In genomic region chr2:166480883-166481282, GRCm38 (mm10) we compare ENCODE assay signal across 17 mouse cellular contexts.
DNase-seq lines count a peak whose midpoint lies in the region; ATAC-seq and TF ChIP-seq lines count a peak whose summit lies in the region.
"Had no signal": no experiment of that assay in that cellular context is flagged by ENCODE, and none has a peak within 500 bp of the region (broad histone marks: within the 10 kb centered on the region; RNA-seq: fewer than 3 reads in every experiment).

No protein-coding gene starts in this region.

- peak; percentile 73 for ATAC-seq in forebrain, postnatal 0 days
- ATAC-seq in forebrain, embryonic 13.5 days = no peak
- peak; percentile 87 to 90 for ATAC-seq in hematopoietic stem cell, adult 5-6 weeks (replicated peaks in 1 of 2; ENCODE audit: insufficient read depth in 1 of 2, low FRiP score in 2 of 2, low TSS enrichment in 1 of 2, low read depth in 1 of 2, poor library complexity in 2 of 2, severe bottlenecking in 2 of 2)
- 0 out of 2 replicates have a peak, but pooled peaks have one; percentile 53 for ATAC-seq in neutrophil, adult 5-6 weeks (ENCODE audit: extremely low read depth, insufficient number of reproducible peaks, low FRiP score, poor library complexity, severe bottlenecking)
- ATAC-seq: intestine, embryonic 15.5 days had no signal

- no peak for DNase-seq in forebrain, postnatal 0 days
- peak; percentile 27 for DNase-seq in lung, postnatal 36 days
- DNase-seq in lung, postnatal 25 days (ENCODE audit: low spot score) = no peak
- no peak for DNase-seq in kidney, postnatal 25 days
- DNase-seq in frontal cortex, postnatal 25 days (ENCODE audit: low spot score in 2 of 2) = no peak
- DNase-seq: cerebellum, adult 11 months; cerebellum, postnatal 36 days; heart, adult 2 months; liver, embryonic 13.5 days; lung, postnatal 10 days had no signal

- peaks cover 5% of the 10 kb centered on the region for H3K4me1 ChIP-seq in forebrain, postnatal 0 days (ENCODE audit: insufficient read depth)
- peaks cover 8% of the 10 kb centered on the region for H3K4me1 ChIP-seq in forebrain, embryonic 13.5 days
- H3K4me1 ChIP-seq: liver, embryonic 13.5 days had no signal

- no peaks in the 10 kb centered on the region for H3K27me3 ChIP-seq in forebrain, postnatal 0 days (ENCODE audit: insufficient read depth, low read length)
- H3K27me3 ChIP-seq in forebrain, embryonic 13.5 days = no peaks in the 10 kb centered on the region
- H3K27me3 ChIP-seq: embryonic facial prominence, embryonic 12.5 days; intestine, embryonic 15.5 days; liver, embryonic 13.5 days; stomach, embryonic 15.5 days had no signal

- no peaks in the 10 kb centered on the region for H3K36me3 ChIP-seq in forebrain, postnatal 0 days (ENCODE audit: insufficient read depth)
- no peaks in the 10 kb centered on the region for H3K36me3 ChIP-seq in forebrain, embryonic 13.5 days (ENCODE audit: poor library complexity, severe bottlenecking)
- H3K36me3 ChIP-seq: embryonic facial prominence, embryonic 12.5 days; intestine, embryonic 15.5 days; liver, embryonic 13.5 days; stomach, embryonic 15.5 days had no signal

- no peak overlapping the region for H3K27ac ChIP-seq in forebrain, postnatal 0 days (ENCODE audit: low read depth, low read length)
- no peak overlapping the region for H3K27ac ChIP-seq in forebrain, embryonic 13.5 days
- H3K27ac ChIP-seq: embryonic facial prominence, embryonic 12.5 days; heart, adult 2 months; intestine, embryonic 15.5 days; kidney, postnatal 0 days; liver, embryonic 13.5 days; stomach, embryonic 15.5 days had no signal

- H3K9me3 ChIP-seq in forebrain, postnatal 0 days (ENCODE audit: low read length) = no peaks in the 10 kb centered on the region
- no peaks in the 10 kb centered on the region for H3K9me3 ChIP-seq in forebrain, embryonic 13.5 days (replicated peaks)
- H3K9me3 ChIP-seq: embryonic facial prominence, embryonic 12.5 days; intestine, embryonic 15.5 days; liver, embryonic 13.5 days; stomach, embryonic 15.5 days had no signal

- TF ChIP-seq CTCF in forebrain, postnatal 0 days (IDR thresholded peaks at IDR 0.05; ENCODE audit: low read depth) = no peak

- WGBS in forebrain, postnatal 0 days = 75% methylated on average over 5 of the region's 5 CpGs
- 75% methylated on average over 5 of the region's 5 CpGs for WGBS in forebrain, embryonic 13.5 days

- H3K4me2 ChIP-seq in forebrain, postnatal 0 days (ENCODE audit: low read depth) = no peak overlapping the region
- H3K4me2 ChIP-seq in forebrain, embryonic 13.5 days = no peak overlapping the region
- H3K4me2 ChIP-seq: embryonic facial prominence, embryonic 12.5 days; intestine, embryonic 15.5 days; liver, embryonic 13.5 days; stomach, embryonic 15.5 days had no signal

- H3K9ac ChIP-seq in forebrain, postnatal 0 days = no peak overlapping the region
- H3K9ac ChIP-seq in forebrain, embryonic 13.5 days = no peak overlapping the region
- H3K9ac ChIP-seq: embryonic facial prominence, embryonic 12.5 days; intestine, embryonic 15.5 days; liver, embryonic 13.5 days; stomach, embryonic 15.5 days had no signal

- no peak overlapping the region for H3K4me3 ChIP-seq in forebrain, postnatal 0 days (ENCODE audit: low read depth, low read length)
- H3K4me3 ChIP-seq in forebrain, embryonic 13.5 days = no peak overlapping the region
- H3K4me3 ChIP-seq: embryonic facial prominence, embryonic 12.5 days; heart, adult 2 months; intestine, embryonic 15.5 days; liver, embryonic 13.5 days; stomach, embryonic 15.5 days had no signal
